Mouse (Mus musculus) retina, postnatal 7 days (tissue): ENCODE data around the gene Hsd17b12.

ENCODE experiments used
- DNase-seq: peaks from one replicate; pipeline ENCODE4 v3.0.0-alpha.2; 2012; ENCODE audit warnings: low read depth, low spot score

The Hsd17b12 gene

DNA sequence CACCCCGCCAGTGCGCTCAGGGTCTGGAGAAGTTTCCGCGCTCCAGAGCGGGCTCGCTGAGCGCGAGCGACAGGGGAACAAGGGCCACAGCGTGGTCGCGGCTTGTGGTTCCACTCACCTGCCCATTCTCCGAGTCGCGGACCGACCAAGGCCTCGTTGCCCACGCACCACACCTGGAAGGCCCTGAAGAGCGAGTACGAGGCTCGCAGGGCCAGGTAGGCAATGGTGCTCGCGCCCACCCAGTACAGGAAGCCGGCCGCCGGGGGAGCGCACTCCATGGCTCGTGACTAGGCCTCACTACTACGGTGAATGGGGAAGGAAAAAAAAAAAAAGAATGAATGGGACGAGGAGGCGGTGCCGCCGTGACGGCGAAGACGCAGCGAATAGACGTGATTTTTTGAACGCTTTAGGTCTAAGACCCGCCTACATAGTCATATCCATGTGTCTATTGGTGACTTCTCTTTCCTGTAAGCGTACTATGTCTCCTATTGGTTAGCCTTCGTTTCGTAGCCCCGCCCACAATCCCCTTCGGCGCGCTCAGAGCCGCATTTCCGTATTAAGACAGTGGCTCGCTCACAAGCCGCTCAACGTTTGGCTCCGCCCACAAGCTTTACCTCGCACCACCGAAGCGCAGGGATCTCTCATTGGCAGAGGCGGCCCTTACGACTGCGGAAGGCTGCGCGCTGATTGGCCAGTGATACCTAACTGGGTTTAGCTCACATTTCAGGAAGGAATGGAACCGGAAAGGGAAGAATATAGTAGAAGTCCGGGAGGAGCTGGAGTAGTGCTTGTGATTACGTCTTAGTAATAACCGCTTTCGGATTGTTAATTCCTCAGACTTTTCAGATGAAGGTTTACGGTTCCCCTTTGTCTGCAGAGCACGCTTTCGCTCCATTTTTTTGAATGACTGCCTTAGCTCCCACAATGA, at the start of gene Hsd17b12:
Gene Hsd17b12, minus strand, starts transcription at position 373 of the 928 bp plus-strand sequence.
- DNase-seq, result peak; percentile 100

DNA sequence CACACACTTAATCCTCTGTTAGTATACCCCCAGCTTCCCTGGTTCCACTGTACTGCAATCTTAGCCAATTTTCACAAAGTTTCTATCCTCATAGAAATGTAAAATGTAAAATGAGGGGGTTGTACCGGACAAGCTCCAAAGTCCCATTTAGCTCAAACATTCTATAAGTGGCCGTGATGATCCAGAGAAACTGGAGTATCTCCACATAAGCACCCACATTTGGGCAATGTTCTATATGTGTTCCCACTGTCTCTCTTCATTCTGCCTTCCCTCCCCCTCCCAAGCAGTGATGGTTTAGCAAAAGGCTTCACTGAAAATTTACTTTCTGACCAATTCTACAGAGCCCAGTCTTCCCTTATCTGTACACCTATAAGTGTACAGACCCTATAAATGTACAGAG, 27.1 kb upstream of the Hsd17b12 start:
- DNase-seq, result no peak

DNA sequence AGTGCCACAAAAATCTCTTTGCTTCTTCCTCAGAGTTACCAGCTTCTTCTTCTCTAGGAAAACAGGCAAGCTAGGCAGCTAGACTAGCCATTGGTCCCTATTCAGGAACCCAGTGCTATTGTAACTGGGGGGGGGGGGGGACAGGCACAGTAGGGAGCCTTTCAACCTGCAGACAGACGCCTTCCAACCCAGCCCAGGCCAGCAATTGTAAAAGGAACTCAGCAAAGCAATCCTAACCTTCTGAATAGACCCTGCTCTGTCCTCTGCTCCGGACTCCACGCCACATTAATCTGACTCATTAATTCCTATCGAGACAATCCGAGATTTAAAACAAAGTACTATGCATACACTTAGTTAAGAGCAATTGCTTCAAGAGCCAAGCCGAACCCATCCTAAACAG, 26.4 kb upstream of the Hsd17b12 start:
- DNase-seq, result no peak

DNA sequence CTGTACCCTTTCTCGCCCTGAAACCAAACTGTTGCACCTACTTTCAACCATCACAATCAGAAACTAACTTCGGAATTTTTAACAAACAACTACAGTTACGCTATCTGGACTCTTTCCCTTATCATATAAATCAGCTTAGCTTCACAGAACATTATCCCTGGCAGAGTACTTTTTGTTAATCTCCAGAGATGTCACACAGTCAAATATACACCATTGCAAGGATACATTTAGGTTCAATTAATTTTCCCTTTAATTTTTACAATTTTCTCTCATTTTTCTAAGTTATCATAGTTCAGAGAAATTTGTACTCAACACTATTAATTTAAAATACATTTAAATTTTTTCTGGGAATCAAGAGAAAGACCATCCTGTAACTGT, 21.3 kb upstream of the Hsd17b12 start:
- DNase-seq, result no peak

DNA sequence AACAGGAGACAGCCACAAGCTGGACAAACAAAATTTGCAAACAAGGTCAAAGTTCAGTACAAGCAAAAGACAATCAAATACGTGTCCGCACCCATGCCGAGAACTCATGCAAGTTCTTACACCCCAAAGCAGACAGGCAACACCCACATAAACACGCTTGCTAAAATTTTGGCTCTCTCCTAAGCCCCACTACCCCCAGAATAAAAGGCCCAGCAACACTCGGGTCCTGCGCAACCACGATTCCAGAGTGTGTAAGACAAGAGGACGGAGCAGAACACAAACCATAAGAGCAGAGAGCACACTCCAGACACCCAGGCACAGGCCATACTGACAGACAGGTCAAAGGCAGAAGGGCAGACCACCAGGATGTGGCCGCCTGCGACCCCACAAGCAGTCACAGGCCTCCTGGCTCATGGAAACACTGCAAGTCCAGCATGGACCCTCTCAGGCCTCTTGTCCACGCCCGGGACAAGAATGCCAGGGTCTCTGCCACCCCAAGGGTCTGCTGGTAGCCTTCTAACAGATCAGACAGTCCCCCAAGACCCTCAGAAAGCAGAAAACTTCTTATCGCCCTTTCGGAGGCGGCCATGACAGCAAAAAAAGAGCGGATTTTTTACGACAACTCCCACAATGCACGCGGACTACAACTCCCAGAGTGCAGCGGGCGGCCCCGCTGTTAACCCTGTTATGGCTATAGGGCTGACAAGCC, 20.7 kb upstream of the Hsd17b12 start:
- DNase-seq, result peak; percentile 81

DNA sequence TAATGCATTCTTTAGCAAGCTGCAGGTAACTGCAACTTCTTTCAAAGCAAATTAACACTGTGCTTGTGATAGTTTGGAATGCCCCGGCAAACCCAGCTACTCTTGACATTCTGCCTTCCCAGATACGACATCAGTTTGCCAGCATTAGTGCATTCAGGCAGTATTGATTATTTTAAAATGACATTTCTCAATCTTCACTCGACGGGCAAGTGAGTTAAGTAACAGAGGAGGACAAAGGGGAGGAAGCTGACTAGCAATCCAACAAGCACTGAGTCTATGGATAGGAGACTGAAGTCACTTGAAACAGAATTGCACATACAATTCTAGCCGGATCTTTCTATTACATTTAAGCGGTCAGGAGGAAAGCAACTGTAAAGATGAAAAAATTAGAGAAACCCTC, 19.5 kb upstream of the Hsd17b12 start:
- no peak for DNase-seq

DNA sequence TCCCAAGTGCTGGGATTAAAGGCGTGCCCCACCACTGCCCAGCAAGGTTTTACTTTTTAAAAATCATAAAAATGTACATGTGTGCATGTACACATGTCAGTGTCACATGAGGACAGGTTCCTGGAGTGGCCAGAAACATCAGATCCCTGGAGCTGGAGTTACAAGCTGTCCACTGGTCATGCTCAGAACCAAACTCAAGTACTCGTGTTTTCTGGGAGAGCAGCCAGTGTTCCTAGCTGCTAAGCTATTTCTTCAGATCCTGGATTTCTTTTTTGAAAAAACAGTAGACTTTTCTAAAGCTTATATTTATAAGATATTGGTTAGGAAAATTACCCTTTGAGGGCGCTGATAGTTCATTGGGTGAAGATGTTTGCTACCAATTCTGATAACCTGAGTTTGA, 18.6 kb upstream of the Hsd17b12 start:
- DNase-seq, result no peak

DNA sequence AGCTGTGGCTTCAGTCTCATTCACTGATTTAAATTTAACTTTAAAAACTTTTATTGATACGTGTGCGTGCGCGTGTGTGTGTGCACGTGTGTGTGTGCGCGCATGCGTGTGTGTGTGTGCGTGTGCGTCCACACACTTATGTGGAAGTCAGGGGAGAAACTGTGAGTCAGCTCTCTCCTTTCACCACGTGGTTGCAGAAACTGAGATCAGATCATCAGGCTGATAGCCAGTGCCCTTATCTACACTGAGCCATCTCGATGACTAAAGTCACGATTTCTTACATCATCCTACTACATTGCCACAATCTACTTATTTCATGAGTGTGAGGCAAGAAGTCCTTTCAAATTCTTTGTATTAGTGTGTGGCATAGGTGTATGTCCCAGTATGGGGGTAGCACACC, 15.8 kb upstream of the Hsd17b12 start:
- DNase-seq, result no peak

DNA sequence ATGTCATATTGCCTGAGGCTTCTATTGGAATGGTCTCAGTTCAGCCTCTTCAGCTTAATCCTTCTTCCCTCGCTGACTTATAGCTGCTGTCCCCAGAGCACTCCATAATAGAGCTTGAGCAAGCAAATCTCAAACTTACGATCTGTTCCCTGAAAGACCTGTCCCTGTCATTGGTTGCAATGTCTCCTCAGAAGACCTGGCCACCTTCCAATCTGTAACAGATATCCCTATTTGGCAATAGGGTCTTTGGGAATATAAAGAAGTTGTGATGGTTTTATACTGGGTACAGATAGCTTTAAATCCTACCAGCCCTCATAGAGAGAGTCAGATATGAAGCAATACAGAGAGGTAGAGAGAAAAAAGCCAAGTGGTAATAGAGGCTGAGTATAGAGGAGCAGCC, 5.4 kb upstream of the Hsd17b12 start:
- no peak for DNase-seq

DNA sequence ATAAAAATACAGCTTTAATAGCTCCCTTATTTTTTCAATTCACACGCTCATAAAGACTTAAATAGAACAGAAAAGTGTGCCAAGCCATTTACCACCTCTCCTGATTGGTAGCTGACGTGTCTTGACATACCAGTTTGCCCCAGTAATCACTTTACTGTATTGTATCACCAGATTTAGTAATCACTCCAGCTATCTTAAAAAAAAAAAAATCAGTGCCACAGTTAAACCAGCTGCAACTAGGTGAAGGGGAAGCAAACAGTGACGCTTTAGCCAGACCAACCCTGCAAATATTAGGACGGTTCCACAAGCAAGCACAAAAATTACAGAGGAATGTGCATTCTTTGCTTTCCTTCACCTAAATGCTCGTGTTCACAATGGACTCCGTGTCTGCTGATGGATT, 4.4 kb upstream of the Hsd17b12 start:
- no peak for DNase-seq

DNA sequence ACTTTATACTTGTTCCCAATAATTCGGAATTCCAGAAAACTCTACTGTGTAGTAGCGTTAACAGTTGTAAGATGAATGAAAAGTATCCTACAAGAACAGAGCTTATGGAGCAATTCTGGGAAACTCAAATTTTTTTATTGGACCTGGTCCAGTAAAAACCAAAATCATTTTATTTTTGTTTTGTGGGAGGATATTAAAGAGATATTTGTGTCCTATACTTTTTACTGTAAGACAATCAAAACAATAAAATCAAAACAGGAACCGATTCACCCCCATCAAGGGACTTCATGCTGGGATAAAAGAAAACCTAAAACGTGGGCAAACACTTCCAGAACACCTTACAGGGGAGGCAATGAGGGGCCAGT, 738 bp upstream of the Hsd17b12 start:
- DNase-seq, result no peak

DNA sequence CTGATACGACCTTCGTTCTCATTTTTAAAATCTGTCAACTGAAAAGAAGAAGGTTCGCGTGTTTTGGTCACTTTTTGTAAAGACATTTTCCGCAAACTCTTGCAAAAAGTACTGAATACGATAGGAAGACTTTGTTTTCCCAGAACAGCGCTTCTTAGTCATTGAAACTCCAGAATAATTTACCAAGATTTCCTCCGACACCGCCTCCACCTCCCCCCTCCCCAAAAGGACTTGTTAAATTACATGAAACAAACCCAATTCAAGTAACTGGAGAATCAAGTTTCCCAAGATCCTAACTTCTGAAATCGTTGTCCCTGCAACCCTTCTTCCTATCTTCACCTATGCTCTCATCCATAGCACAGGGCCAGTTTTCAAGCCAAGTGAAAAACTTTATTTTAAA, 713 bp downstream of the Hsd17b12 start:
- DNase-seq, result no peak

DNA sequence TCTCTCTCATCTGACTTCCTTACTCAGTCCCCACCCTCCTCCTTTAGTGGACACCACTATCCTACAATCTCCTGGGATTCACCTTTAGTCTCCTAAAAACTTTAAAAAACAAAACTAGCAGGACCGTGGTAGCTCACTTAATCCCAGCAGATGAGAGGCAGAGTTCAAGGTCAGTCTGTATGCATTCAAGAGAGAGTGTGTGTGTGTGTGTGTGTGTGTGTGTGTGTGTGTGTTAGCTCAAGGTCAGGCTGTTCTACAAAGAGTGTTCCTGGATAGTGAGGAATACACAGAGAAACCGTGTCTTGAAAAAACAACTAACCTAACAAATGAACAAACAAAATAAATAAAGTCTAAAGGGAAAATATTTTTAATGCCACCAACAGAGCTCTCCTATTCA, 12.6 kb downstream of the Hsd17b12 start:
- DNase-seq, result no peak

DNA sequence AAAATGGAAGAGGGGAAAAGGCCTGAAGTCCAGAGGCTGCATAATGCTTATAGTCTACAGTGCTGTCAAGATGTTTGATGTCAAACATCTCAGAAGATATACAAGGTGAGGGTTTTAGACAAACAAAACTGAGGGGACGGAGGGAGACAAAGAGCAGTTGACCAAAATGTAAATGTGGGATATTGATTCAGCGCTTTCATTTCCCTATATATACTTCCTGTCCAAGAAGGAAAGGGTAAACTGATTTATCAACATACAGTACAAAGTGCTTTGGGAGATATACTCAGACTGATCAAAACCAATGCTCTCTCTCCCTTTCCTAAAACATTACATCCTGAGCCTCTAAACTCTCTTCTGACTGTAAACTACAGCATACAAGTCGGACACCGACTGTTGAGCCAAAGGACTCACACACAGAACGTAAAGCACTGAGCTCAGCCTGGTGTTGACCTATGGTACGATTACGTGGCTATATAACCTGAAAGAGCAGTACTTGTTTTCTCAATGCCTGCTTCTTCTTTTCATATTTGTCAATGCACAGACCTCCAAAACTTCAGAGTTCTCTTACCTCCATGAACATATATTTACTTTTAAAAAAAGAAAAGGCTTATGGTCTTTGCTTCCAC, 13.1 kb downstream of the Hsd17b12 start:
- no peak for DNase-seq

DNA sequence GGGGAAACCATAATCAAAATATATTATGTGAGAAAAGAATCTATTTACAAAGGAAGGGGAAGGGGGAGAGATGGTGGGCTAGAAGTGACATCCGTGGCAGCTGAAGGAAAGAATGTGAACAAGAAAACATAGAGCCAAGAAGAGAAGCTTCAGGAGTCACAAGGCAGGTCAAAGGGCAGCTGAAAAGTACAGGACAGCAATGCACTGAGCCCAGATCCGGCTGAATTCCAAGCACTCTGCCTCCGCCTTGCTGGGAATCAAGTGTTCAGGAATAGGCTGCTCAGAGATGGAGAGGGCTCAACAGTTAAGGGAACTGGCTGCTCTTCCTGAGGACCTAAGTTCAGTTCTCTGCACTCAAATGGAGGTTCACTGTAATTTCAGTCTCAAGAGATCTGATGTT, 16.5 kb downstream of the Hsd17b12 start:
- no peak for DNase-seq

DNA sequence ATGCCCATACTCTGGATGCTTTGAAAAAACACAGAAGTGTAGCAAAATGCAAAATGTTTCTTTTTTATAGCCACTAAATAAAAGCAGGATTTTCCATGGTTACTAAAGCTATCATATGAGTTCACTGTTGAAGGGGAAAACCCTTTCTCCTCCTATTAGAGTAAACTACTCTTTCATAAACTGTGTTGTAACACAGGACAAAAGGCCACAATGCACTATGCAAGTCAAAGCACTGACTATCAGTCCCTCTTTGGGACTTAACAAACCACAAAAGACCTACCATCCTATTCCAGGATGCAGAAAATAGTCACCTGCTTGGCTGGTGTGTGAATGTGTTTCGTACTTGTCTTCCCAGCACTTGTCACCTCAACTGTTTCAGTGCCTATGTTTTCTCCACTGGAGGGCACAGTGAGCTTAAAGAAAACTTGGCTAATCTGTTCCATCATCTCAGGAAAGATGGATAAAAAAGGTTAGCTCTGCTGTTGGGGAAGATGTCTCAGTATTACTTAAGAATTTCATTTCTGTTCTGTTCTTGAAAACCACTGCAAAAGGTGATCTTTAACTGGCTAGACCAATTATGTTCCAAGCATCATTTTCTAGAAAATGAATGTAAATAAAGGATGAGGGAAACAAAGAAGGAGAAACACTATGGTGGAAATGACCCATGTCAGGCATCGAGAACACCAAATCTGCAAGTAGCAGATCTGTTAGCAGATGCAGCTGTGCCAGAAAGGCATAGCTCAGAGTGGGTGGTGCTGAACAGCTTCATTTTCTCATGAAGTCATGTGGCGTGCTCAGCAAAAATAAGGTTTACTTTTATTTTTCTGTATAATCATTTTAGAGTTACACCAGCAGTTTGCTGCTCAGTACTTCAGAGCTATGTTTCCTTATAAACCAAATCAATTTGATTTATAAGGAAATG, 19.0 kb downstream of the Hsd17b12 start:
- no peak for DNase-seq

DNA sequence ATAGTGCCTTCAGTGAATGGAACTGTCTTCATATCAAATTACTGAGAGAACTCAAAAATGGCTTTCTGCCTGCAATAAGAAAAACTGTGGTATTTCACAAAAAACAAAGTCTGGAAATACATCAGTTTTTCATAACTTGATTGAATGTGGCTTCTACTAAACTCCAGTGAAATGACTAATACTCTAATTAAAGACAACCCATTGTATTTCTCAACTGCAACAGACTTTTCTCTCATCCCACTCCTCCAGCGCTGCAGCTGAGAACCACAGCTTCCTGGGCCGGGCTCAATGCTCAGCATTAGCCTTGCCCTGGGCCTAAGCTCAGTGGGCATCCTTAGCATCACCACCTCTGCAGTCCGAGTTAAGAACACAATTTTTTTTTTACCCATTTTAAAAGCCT, 20.9 kb downstream of the Hsd17b12 start:
- DNase-seq, result no peak

DNA sequence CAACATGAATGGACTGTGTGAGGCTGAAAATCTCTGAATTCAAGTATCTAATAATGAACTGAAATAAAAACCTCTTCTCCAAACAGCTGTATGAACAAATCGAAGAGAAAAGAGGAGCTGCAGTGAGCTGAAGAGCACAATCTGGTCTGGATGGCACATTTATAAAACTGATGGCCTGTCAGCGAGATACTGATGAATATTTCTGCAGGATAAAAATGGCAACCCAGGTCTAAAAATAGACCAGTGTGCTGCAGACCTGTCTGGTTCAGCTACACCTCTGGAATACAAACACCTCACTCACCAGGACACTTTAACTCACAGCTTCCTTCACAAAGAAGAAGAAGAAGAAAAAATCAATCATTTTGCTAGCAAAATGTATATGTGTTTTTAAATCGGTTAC, 29.3 kb downstream of the Hsd17b12 start:
- DNase-seq, result no peak

DNA sequence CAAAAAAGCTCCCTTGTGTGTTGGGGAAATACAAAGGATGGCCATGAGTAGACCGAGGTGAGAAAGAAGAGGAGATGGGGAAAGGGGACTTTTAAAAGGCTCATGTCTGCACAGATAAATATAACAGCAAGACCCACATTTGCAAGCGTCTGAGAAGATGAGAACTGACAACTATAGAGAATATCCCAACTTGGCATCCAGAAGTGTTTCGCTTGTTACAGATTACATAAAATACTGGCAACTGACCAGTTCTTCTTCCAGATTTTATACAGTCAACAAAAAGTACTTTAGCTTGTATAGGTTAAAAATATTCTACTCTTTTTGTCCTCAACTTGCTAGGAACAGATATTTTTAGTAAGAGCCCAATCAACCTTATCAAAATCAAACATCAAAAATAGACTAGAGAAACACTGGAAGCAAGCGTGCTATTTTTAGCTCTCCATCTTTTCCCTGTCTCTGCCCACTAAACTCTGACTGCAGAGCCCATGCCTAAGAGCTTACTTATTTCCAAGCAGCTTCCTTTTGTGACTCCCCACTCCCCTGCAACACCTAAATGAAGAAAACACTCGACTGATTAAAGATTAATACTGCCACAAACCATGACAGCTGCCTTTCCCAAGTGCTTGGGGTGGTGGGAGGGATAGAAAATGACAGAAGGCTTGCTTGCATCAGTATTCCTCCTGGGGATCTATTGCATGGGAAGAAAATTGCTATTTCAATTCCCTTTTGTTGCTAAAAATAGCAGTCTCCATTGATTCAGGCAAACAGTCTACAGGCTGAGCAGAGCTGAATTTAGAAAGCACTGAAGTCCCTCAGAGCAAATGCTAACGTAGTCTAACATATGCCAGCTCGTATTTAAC, 35.4 kb downstream of the Hsd17b12 start:
- DNase-seq, result no peak

DNA sequence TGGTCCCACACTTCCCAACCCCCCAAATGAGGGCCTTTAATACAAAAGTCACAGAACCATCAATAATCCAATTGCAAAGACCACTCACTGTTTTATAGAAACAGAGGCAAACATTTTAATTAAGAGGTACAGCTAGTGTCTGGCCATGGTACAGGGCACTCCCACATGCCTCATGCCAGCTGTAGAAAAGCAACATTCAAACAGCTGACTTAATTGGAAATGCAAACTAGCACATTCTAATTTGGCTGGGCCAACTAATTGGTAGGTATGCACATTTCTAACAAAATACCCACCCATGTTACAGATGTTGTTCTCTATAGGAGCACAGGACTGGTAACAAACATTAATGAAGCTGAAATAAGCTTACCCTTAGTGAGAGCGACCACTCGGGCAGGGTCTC, 54.0 kb downstream of the Hsd17b12 start:
- DNase-seq, result no peak

DNA sequence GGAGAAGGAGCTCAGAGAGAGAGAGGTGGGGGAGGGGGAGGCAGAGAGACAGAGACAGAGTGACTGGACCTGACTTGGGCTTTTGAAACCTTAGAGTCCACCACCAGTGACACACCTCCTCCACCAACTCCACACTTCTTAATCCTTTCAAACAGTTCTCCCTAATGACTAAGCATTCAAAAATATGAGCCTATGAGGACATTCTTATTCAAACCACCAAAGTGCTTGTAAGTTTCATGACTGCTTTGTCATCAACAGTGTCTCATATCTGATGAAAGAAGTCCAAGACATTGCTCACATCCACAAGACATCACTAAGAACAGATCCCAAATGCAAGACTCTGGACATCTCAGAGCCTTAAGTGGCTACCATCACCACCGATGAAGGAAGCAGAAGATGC, 67.9 kb downstream of the Hsd17b12 start:
- DNase-seq, result no peak
